Mouse (Mus musculus): ENCODE measurements at regions not wholly inside any gene's neighbourhood (a gene's known extent, or its start where the extent isn't known, plus 50 kb on each side); places are given as distances from the start of the nearest gene placed in this dataset.

DNA sequence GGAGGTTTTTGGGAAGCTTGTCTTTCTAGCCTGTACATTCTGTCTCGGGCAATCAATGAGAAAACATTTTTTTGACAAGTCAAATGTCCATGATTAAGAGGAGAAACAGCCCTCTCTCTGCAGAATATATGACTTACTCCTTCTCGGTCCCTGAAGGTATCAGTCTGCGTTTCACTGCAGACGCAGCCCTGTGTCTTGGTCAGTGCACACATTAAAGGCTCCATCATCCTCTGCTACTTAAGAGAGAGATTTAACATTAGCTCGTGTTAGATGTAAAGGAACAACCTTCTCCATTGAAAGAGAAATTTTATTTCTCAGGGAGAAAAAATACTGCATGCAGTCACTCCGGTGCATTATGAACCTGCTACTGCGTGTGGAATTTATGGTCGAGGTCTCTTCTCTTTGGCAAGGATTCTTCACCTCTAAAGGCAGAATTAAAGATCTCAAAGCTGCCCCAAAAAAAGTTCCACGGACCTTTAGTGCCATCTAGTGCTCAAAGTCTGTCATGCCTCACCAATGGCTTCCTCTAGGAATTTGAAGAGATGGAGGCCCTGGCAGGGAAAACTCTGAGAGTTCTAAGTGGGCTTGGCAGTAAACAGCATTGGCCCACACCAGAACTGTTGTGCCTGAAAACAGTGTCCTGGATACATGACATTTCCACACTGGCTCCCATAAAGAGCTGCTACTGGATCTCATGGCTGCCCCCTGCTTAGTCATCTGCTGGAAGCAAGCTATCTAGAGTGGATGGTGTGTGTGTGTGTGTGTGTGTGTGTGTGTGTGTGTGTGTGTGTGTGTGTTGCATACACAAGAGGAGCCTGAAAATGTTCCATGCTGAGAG lies 102.3 kb upstream of the Noct start:
- H3K9me3 ChIP-seq (replicated peaks; ENCODE audit: insufficient read depth, low read length): no peaks in the 10 kb centered on the region
- H3K27ac ChIP-seq (ENCODE audit: control insufficient read depth, low read depth, low read length): no peak overlapping the region
- H3K27me3 ChIP-seq (ENCODE audit: control insufficient read depth in 1 of 2, insufficient read depth in 2 of 2, low read length in 2 of 2): no peaks in the 10 kb centered on the region
- H3K36me3 ChIP-seq (ENCODE audit: control insufficient read depth in 1 of 2, insufficient read depth in 2 of 2, low read length in 2 of 2): peaks cover 0 to 3% of the 10 kb centered on the region in 2 experiments; a peak in 2 of 4 replicates
- no peak overlapping the region for H3K9ac ChIP-seq (ENCODE audit: control insufficient read depth, low read depth, low read length, poor library complexity, severe bottlenecking)
- TF ChIP-seq MXI1 (IDR thresholded peaks at IDR 0.05; ENCODE audit: low read depth, low read length): no peak
- TF ChIP-seq CHD1 (IDR thresholded peaks at IDR 0.05; ENCODE audit: low read depth, low read length): no peak
- peak; percentile 61 to 70 (median 61) for TF ChIP-seq CTCF (IDR thresholded peaks at IDR 0.05 in 2 of 3, conservative IDR thresholded peaks at IDR 0.05 in 1 of 3; ENCODE audit: control insufficient read depth in 1 of 3, insufficient read depth in 1 of 3, low read depth in 2 of 3, low read length in 3 of 3, poor library complexity in 1 of 3, severe bottlenecking in 1 of 3)
- TF ChIP-seq RAD21 (IDR thresholded peaks at IDR 0.05; ENCODE audit: low read depth, low read length): peak; percentile 82
- TF ChIP-seq ZC3H11A (IDR thresholded peaks at IDR 0.05; ENCODE audit: low read depth, low read length): peak; percentile 57
- TF ChIP-seq E2F4 (IDR thresholded peaks at IDR 0.05; ENCODE audit: borderline replicate concordance, low read depth, low read length): no peak
- TF ChIP-seq RCOR1 (IDR thresholded peaks at IDR 0.05; ENCODE audit: low read depth, low read length): no peak
- peak; percentile 68 for TF ChIP-seq SMC3 (IDR thresholded peaks at IDR 0.05; ENCODE audit: low read depth, low read length)
- TF ChIP-seq TCF12 (IDR thresholded peaks at IDR 0.05; ENCODE audit: low read depth, low read length): no peak
- peaks cover 0 to 6% of the 10 kb centered on the region in 2 experiments; a peak in 2 of 4 replicates for H3K4me1 ChIP-seq (ENCODE audit: control insufficient read depth in 1 of 2, insufficient read depth in 2 of 2, low read length in 2 of 2)
- peak; percentile 43 for DNase-seq (ENCODE audit: low read depth, low spot score)
- H3K4me3 ChIP-seq (ENCODE audit: control insufficient read depth in 1 of 2, insufficient read depth in 1 of 2, low read depth in 2 of 2, low read length in 2 of 2): no peak overlapping the region
- H3K79me2 ChIP-seq (ENCODE audit: control insufficient read depth, insufficient read depth, low read length, poor library complexity): no peaks in the 10 kb centered on the region

DNA sequence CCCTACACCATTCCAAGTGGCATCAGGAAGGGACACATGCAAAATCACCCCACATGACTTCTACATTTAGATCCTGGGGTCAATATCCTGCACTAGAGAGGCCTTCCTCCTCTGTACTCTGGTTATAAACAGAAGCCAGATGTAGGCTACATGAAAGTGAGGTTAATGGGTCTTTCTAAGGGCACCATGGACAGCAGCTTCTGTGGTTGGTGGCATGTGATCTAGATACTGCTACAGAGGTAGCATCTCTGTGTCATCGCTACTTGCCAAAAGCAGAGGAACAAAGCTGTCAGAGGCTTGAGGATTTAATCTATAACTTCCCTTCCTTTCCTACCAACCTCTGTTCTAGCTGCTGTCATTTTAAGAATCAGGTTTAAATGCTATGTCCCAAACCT lies 101.7 kb upstream of the Noct start:
- Histone ChIP-seq H3K4me3 (ENCODE audit: control insufficient read depth in 1 of 2, insufficient read depth in 1 of 2, low read depth in 2 of 2, low read length in 2 of 2) (no peak overlapping the region), H3K79me2 (ENCODE audit: control insufficient read depth, insufficient read depth, low read length, poor library complexity) (no peaks in the 10 kb centered on the region), H3K9ac (ENCODE audit: control insufficient read depth, low read depth, low read length, poor library complexity, severe bottlenecking) (no peak overlapping the region), H3K9me3 (replicated peaks; ENCODE audit: insufficient read depth, low read length) (no peaks in the 10 kb centered on the region), H3K27ac (ENCODE audit: control insufficient read depth, low read depth, low read length) (no peak overlapping the region), H3K27me3 (ENCODE audit: control insufficient read depth in 1 of 2, insufficient read depth in 2 of 2, low read length in 2 of 2) (no peaks in the 10 kb centered on the region), H3K4me1 (ENCODE audit: control insufficient read depth in 1 of 2, insufficient read depth in 2 of 2, low read length in 2 of 2) (peaks cover 0 to 6% of the 10 kb centered on the region in 2 experiments; a peak in 2 of 4 replicates), H3K36me3 (ENCODE audit: control insufficient read depth in 1 of 2, insufficient read depth in 2 of 2, low read length in 2 of 2) (peaks cover 0 to 3% of the 10 kb centered on the region in 2 experiments; a peak in 2 of 4 replicates)
- peak; percentile 46 for DNase-seq (ENCODE audit: low read depth, low spot score)
- peak; percentile 27; the same call in 1 of the 2 replicates for TF ChIP-seq MXI1 (IDR thresholded peaks at IDR 0.05; ENCODE audit: low read depth, low read length)
- peak; percentile 42; the same call in 1 of the 2 replicates for TF ChIP-seq USF1 (IDR thresholded peaks at IDR 0.05; ENCODE audit: low read depth, low read length)
- no peak for TF ChIP-seq JUND (IDR thresholded peaks at IDR 0.05; ENCODE audit: low read depth, low read length)

DNA sequence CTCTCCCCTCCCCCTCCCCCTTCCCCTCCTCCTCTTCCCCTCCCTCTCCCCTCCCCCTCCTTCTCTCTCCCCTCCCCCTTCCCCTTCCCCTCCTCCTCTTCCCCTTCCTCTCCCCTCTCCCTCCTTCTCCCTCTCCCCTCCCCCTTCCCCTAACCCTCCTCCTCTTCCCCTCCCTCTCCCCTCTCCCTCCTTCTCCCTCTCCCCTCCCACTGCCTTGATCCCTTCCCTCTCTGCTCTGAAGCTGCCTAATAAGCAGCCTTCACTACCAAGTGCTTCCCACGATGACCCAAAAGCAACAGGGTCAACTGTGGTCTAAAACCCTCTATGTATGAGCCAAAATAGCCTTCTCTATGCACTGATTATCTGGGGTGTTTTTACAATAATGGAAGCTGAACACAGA lies 96.4 kb upstream of the Noct start:
- peaks cover 0 to 2% of the 10 kb centered on the region in 2 experiments; a peak in 2 of 4 replicates for H3K27me3 ChIP-seq (ENCODE audit: control insufficient read depth in 1 of 2, insufficient read depth in 2 of 2, low read length in 2 of 2)
- H3K36me3 ChIP-seq (ENCODE audit: control insufficient read depth in 1 of 2, insufficient read depth in 2 of 2, low read length in 2 of 2): peaks cover 0 to 2% of the 10 kb centered on the region in 2 experiments; a peak in 1 of 4 replicates
- no peak for DNase-seq (ENCODE audit: low read depth, low spot score)
- TF ChIP-seq EP300 (IDR thresholded peaks at IDR 0.05; ENCODE audit: low read depth in 1 of 2, low read length in 2 of 2) (no peak), ZNF384 (IDR thresholded peaks at IDR 0.05; ENCODE audit: low read depth, low read length) (no peak), TCF12 (IDR thresholded peaks at IDR 0.05; ENCODE audit: low read depth, low read length) (no peak), MYB (IDR thresholded peaks at IDR 0.05; ENCODE audit: low read depth, low read length) (no peak), MAFK (IDR thresholded peaks at IDR 0.05; ENCODE audit: borderline replicate concordance, low read depth, low read length) (no peak)
- H3K4me1 ChIP-seq (ENCODE audit: control insufficient read depth in 1 of 2, insufficient read depth in 2 of 2, low read length in 2 of 2): peaks cover 0 to 12% of the 10 kb centered on the region in 2 experiments; a peak in 2 of 4 replicates
- H3K9ac ChIP-seq (ENCODE audit: control insufficient read depth, low read depth, low read length, poor library complexity, severe bottlenecking): no peak overlapping the region
- no peaks in the 10 kb centered on the region for H3K9me3 ChIP-seq (replicated peaks; ENCODE audit: insufficient read depth, low read length)
- no peak overlapping the region for H3K4me3 ChIP-seq (ENCODE audit: control insufficient read depth in 1 of 2, insufficient read depth in 1 of 2, low read depth in 2 of 2, low read length in 2 of 2)
- no peaks in the 10 kb centered on the region for H3K79me2 ChIP-seq (ENCODE audit: control insufficient read depth, insufficient read depth, low read length, poor library complexity)
- no peak overlapping the region for H3K27ac ChIP-seq (ENCODE audit: control insufficient read depth, low read depth, low read length)

Measured in MEL (cell line).